Mouse (Mus musculus) limb, embryonic 10.5 days (tissue): Measurements from ENCODE around the gene Kdm1a. TPM values are rescaled to one million over a fixed set of nuclear protein-coding genes. Genes with fewer than 3 reads are reported as not detected.

ENCODE experiments used
- DNase-seq: peaks from one replicate; pipeline ENCODE4 v3.0.0-alpha.2; 2017; ENCODE audit warnings: low spot score
- H3K27ac ChIP-seq: fragments of 300-500 bp; sonication (generic); 2 replicates; pipeline ENCODE4 v1.5.1; 2016; ENCODE audit warnings: mild to moderate bottlenecking
- H3K27me3 ChIP-seq: fragments of 300-500 bp; sonication (generic); 2 replicates; pipeline ENCODE4 v1.6.1; 2016; ENCODE audit warnings: low read depth, mild to moderate bottlenecking; ENCODE audit not compliant: poor library complexity, severe bottlenecking
- H3K36me3 ChIP-seq: fragments of 300-500 bp; sonication (generic); 2 replicates; pipeline ENCODE4 v1.6.1; 2016; ENCODE audit warnings: mild to moderate bottlenecking, moderate library complexity
- H3K4me1 ChIP-seq: fragments of 300-500 bp; sonication (generic); 2 replicates; pipeline ENCODE4 v1.6.1; 2016
- H3K4me3 ChIP-seq: fragments of 300-500 bp; sonication (generic); 2 replicates; pipeline ENCODE4 v1.5.1; 2016; ENCODE audit warnings: mild to moderate bottlenecking, moderate library complexity
- H3K9me3 ChIP-seq: fragments of 300-500 bp; sonication (generic); replicated peaks from 2 replicates; pipeline ENCODE4 v1.6.1; 2016; ENCODE audit warnings: mild to moderate bottlenecking
- WGBS: fragments of 180-500 bp; shearing (Covaris S2); methylation state at CpG from one replicate; pipeline ENCODE4 v1.1.7; 2016; 5-methylcytosine and 5-hydroxymethylcytosine counted together
- polyA plus RNA-seq: library from polyadenylated mRNA; unstranded; fragments of >200 nt; fragmentation: Nextera tagmentation; extraction: Ambion mirVana; gene quantifications from 2 replicates; pipeline ENCODE4 v1.2.1, GENCODE M21; 2016

Gene Kdm1a
- polyA plus RNA-seq, 1 experiment from 2014 or later = 62.0 TPM

GRCm38 (mm10) chr4:136631237-136631994 lies 28.9 kb upstream of the Kdm1a start:
- DNase-seq = no peak
- no peak overlapping the region for H3K4me3 ChIP-seq
- H3K27ac ChIP-seq = no peak overlapping the region
- H3K9me3 ChIP-seq = no peaks in the 10 kb centered on the region
- WGBS = 87% methylated on average over 11 of the region's 11 CpGs
- H3K36me3 ChIP-seq = no peaks in the 10 kb centered on the region
- peaks cover 12% of the 10 kb centered on the region for H3K27me3 ChIP-seq
- no peaks in the 10 kb centered on the region for H3K4me1 ChIP-seq

GRCm38 (mm10) chr4:136626590-136626989 lies 24.1 kb upstream of the Kdm1a start:
- Histone ChIP-seq H3K4me3 (no peak overlapping the region), H3K9me3 (no peaks in the 10 kb centered on the region), H3K36me3 (no peaks in the 10 kb centered on the region), H3K4me1 (no peaks in the 10 kb centered on the region), H3K27ac (no peak overlapping the region), H3K27me3 (peaks cover 5% of the 10 kb centered on the region; the same call in 1 of the 2 replicates)
- WGBS = 72% methylated on average over 6 of the region's 6 CpGs
- DNase-seq = no peak

- H3K27ac ChIP-seq = no peak within 1 kb of the TSS
- no peak within 1 kb of the TSS for H3K4me3 ChIP-seq
- no peak for DNase-seq
- H3K27me3 ChIP-seq = peaks cover 5% of the 10 kb centered on the region; the same call in 1 of the 2 replicates
- H3K4me1 ChIP-seq = peaks cover 12% of the 10 kb centered on the region
- WGBS = 55% methylated on average over 6 of the region's 6 CpGs
- H3K36me3 ChIP-seq = no peaks in the 10 kb centered on the region
- no peaks in the 10 kb centered on the region for H3K9me3 ChIP-seq
These were observed 19.9 kb upstream of the Kdm1a start, which contains the start of gene Lactbl1 for GRCm38 (mm10) chr4:136622388-136622787. Gene Lactbl1 (plus strand): TSS chr4:136622621.

- no peaks in the 10 kb centered on the region for H3K9me3 ChIP-seq
- H3K27ac ChIP-seq = no peak overlapping the region
- H3K36me3 ChIP-seq = no peaks in the 10 kb centered on the region
- peaks cover 5% of the 10 kb centered on the region; the same call in 1 of the 2 replicates for H3K27me3 ChIP-seq
- DNase-seq = no peak
- no peak overlapping the region for H3K4me3 ChIP-seq
- H3K4me1 ChIP-seq = peaks cover 12% of the 10 kb centered on the region
- WGBS = 56% methylated on average over 5 of the region's 5 CpGs
These were observed 19.4 kb upstream of the Kdm1a start for GRCm38 (mm10) chr4:136621956-136622355.

- Histone ChIP-seq H3K4me3 (no peak overlapping the region), H3K9me3 (no peaks in the 10 kb centered on the region), H3K36me3 (no peaks in the 10 kb centered on the region), H3K4me1 (peaks cover 12% of the 10 kb centered on the region), H3K27ac (no peak overlapping the region), H3K27me3 (peaks cover 5% of the 10 kb centered on the region; the same call in 1 of the 2 replicates)
- WGBS = 0% methylated on average over 1 of the region's 1 CpGs
- no peak for DNase-seq
These were observed 18.8 kb upstream of the Kdm1a start for GRCm38 (mm10) chr4:136621336-136621735.

- H3K4me1 ChIP-seq = peaks cover 3% of the 10 kb centered on the region; the same call in 1 of the 2 replicates
- no peaks in the 10 kb centered on the region for H3K36me3 ChIP-seq
- no peaks in the 10 kb centered on the region for H3K9me3 ChIP-seq
- no peak for DNase-seq
- H3K4me3 ChIP-seq = no peak overlapping the region
- 76% methylated on average over 7 of the region's 7 CpGs for WGBS
- H3K27ac ChIP-seq = no peak overlapping the region
- 0 out of 2 replicates have a peak, but pooled peaks cover 2% of the 10 kb centered on the region for H3K27me3 ChIP-seq
These were observed 11.1 kb upstream of the Kdm1a start for GRCm38 (mm10) chr4:136613657-136614056.

- H3K27ac ChIP-seq = no peak within 1 kb of the TSS
- no peak within 1 kb of the TSS for H3K4me3 ChIP-seq
- 0 out of 2 replicates have a peak, but pooled peaks cover 2% of the 10 kb centered on the region for H3K27me3 ChIP-seq
- no peaks in the 10 kb centered on the region for H3K9me3 ChIP-seq
- H3K36me3 ChIP-seq = no peaks in the 10 kb centered on the region
- 55% methylated on average over 4 of the region's 4 CpGs for WGBS
- H3K4me1 ChIP-seq = no peaks in the 10 kb centered on the region
- DNase-seq = no peak
These were observed 7.9 kb upstream of the Kdm1a start, which contains the start of gene Tex46 for GRCm38 (mm10) chr4:136610387-136610856. Gene Tex46 (plus strand): TSS chr4:136610437.

- no peak overlapping the region for H3K27ac ChIP-seq
- H3K27me3 ChIP-seq = 0 out of 2 replicates have a peak, but pooled peaks cover 2% of the 10 kb centered on the region
- H3K9me3 ChIP-seq = no peaks in the 10 kb centered on the region
- peaks cover 5% of the 10 kb centered on the region for H3K4me1 ChIP-seq
- 91% methylated on average over 19 of the region's 19 CpGs for WGBS
- no peak overlapping the region for H3K4me3 ChIP-seq
- DNase-seq = no peak
- H3K36me3 ChIP-seq = no peaks in the 10 kb centered on the region
These were observed 3.4 kb upstream of the Kdm1a start for GRCm38 (mm10) chr4:136605756-136606485.

- peaks cover 12% of the 10 kb centered on the region for H3K4me1 ChIP-seq
- DNase-seq = peak; percentile 79
These were observed 437 bp downstream of the Kdm1a start for GRCm38 (mm10) chr4:136602018-136602554.

GRCm38 (mm10) chr4:136601476-136601875 lies 1.0 kb downstream of the Kdm1a start:
- WGBS = 6% methylated on average over 13 of the region's 13 CpGs
- Histone ChIP-seq H3K4me1 (peaks cover 12% of the 10 kb centered on the region), H3K36me3 (peaks cover 26% of the 10 kb centered on the region), H3K9me3 (no peaks in the 10 kb centered on the region), H3K27ac (peak overlapping the region; percentile 100), H3K27me3 (no peaks in the 10 kb centered on the region), H3K4me3 (peak overlapping the region; percentile 100)
- peak; percentile 61 for DNase-seq

More at GRCm38 (mm10) chr4:136602018-136602554, 437 bp downstream of the Kdm1a start:
- H3K27me3 ChIP-seq = no peaks in the 10 kb centered on the region
- WGBS = under 1% methylated on average over 68 of the region's 68 CpGs
- peak overlapping the region; percentile 100 for H3K27ac ChIP-seq
- H3K9me3 ChIP-seq = no peaks in the 10 kb centered on the region
- peaks cover 26% of the 10 kb centered on the region for H3K36me3 ChIP-seq
- peak overlapping the region; percentile 100 for H3K4me3 ChIP-seq

- Histone ChIP-seq H3K4me3 (peak overlapping the region; percentile 100), H3K4me1 (peaks cover 12% of the 10 kb centered on the region), H3K36me3 (peaks cover 26% of the 10 kb centered on the region), H3K27me3 (no peaks in the 10 kb centered on the region), H3K9me3 (no peaks in the 10 kb centered on the region), H3K27ac (no peak overlapping the region)
- WGBS = 94% methylated on average over 2 of the region's 2 CpGs
- no peak for DNase-seq
These were observed 2.0 kb downstream of the Kdm1a start for GRCm38 (mm10) chr4:136600536-136600935.

GRCm38 (mm10) chr4:136599869-136600268 lies 2.7 kb downstream of the Kdm1a start:
- no peak overlapping the region for H3K4me3 ChIP-seq
- H3K4me1 ChIP-seq = peaks cover 12% of the 10 kb centered on the region
- H3K27me3 ChIP-seq = no peaks in the 10 kb centered on the region
- 97% methylated on average over 3 of the region's 3 CpGs for WGBS
- peaks cover 26% of the 10 kb centered on the region for H3K36me3 ChIP-seq
- H3K9me3 ChIP-seq = no peaks in the 10 kb centered on the region
- H3K27ac ChIP-seq = no peak overlapping the region
- DNase-seq = no peak
